Mouse (Mus musculus): ENCODE data around the gene Mrpl10. TPM values are rescaled to one million over a fixed set of nuclear protein-coding genes. Genes with fewer than 3 reads are reported as not detected.

Gene Mrpl10
- total and polyA plus RNA-seq, 2 experiments from 2014 or later, result 56.6 to 67.7 TPM

DNA sequence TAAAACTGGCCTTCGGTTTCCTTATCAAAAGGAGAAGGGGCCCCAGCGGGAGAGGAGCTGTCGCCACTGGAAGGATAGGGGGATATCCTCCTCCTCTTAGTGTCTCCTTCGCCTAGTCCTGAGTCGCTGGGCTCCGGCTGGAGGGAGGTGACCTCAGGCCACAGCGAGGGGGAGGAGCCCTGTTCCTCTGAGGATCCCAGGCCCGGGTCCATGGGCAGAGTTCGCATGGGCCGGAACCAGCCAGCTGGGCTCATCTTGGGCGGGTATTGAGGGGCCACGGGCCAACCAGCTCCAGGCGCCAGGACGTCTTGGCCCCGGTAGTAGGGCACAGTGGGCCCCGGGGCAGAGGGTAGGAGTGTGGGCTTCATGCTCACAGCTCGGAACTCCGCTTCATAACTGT is 57.4 kb downstream of the Mrpl10 start:
- no peak for TF ChIP-seq CTCF (IDR thresholded peaks at IDR 0.05)
- Histone ChIP-seq H3K4me3 (ENCODE audit: low read depth, low read length) (no peak overlapping the region), H3K9me3 (ENCODE audit: low read length) (no peaks in the 10 kb centered on the region), H3K27me3 (ENCODE audit: insufficient read depth, low read length) (no peaks in the 10 kb centered on the region; the same call in none of the 2 replicates), H3K9ac (replicated peaks; ENCODE audit: low read length, poor library complexity, severe bottlenecking) (no peak overlapping the region), H3K27ac (ENCODE audit: low read depth, low read length) (no peak overlapping the region), H3K36me3 (ENCODE audit: insufficient read depth, low read length) (no peaks in the 10 kb centered on the region), H3K4me1 (ENCODE audit: insufficient read depth, low read length) (no peaks in the 10 kb centered on the region), H3K4me2 (ENCODE audit: low read depth, low read length, poor library complexity, severe bottlenecking) (no peak overlapping the region)
- DNase-seq (ENCODE audit: low spot score), result no peak
- 30% methylated on average over 18 of the region's 18 CpGs for WGBS
- no peak for ATAC-seq (ENCODE audit: low FRiP score)

Small RNA genes lying within 50 kb of the gene (microRNA-seq; reads per million reads assigned to microRNA genes)
- gene Mir8103 (ENCODE audit: borderline number of aligned reads), result 1.3 reads per million

Other genes with a start within 250 kb of the Mrpl10 start
- 86.0 and 88.0 TPM in 2 replicates for gene Nfe2l1, start 211.6 kb upstream of the Mrpl10 start, total RNA-seq (2014; rRNA removed)
- gene Nfe2l1, start 211.6 kb upstream of the Mrpl10 start, polyA plus RNA-seq (2015; fragmentation: Nextera tagmentation; extraction: Ambion mirVana), result 64.5 and 68.9 TPM in 2 replicates
- gene Copz2, start 191.7 kb upstream of the Mrpl10 start, total RNA-seq (2014; rRNA removed), result 12.7 and 12.9 TPM in 2 replicates
- 16.7 and 20.3 TPM in 2 replicates for gene Copz2, start 191.7 kb upstream of the Mrpl10 start, polyA plus RNA-seq (2015; fragmentation: Nextera tagmentation; extraction: Ambion mirVana)
- 43.6 and 48.3 TPM in 2 replicates for gene Cdk5rap3, start 125.1 kb upstream of the Mrpl10 start, total RNA-seq (2014; rRNA removed)
- 83.9 and 85.1 TPM in 2 replicates for gene Cdk5rap3, start 125.1 kb upstream of the Mrpl10 start, polyA plus RNA-seq (2015; fragmentation: Nextera tagmentation; extraction: Ambion mirVana)
- gene Prr15l, start 113.5 kb upstream of the Mrpl10 start, total RNA-seq (2014; rRNA removed), result 0.27 TPM in 1 of 2 replicates, not detected in the other
- gene Prr15l, start 113.5 kb upstream of the Mrpl10 start, polyA plus RNA-seq (2015; fragmentation: Nextera tagmentation; extraction: Ambion mirVana), result 0.51 and 0.56 TPM in 2 replicates
- 26.9 and 28.6 TPM in 2 replicates for gene Pnpo, start 97.6 kb upstream of the Mrpl10 start, total RNA-seq (2014; rRNA removed)
- gene Pnpo, start 97.6 kb upstream of the Mrpl10 start, polyA plus RNA-seq (2015; fragmentation: Nextera tagmentation; extraction: Ambion mirVana), result 36.8 and 37.4 TPM in 2 replicates
- gene Sp2, start 58.6 kb upstream of the Mrpl10 start, total RNA-seq (2014; rRNA removed), result 5.2 and 5.9 TPM in 2 replicates
- 13.4 and 13.7 TPM in 2 replicates for gene Sp2, start 58.6 kb upstream of the Mrpl10 start, polyA plus RNA-seq (2015; fragmentation: Nextera tagmentation; extraction: Ambion mirVana)
- gene Sp6, start 28.2 kb upstream of the Mrpl10 start, total RNA-seq (2014; rRNA removed), result 0.33 and 1.1 TPM in 2 replicates
- gene Sp6, start 28.2 kb upstream of the Mrpl10 start, polyA plus RNA-seq (2015; fragmentation: Nextera tagmentation; extraction: Ambion mirVana), result 0.43 and 0.51 TPM in 2 replicates
- 19.6 and 22.3 TPM in 2 replicates for gene Scrn2, start 11.6 kb upstream of the Mrpl10 start, total RNA-seq (2014; rRNA removed)
- 11.1 and 11.9 TPM in 2 replicates for gene Scrn2, start 11.6 kb upstream of the Mrpl10 start, polyA plus RNA-seq (2015; fragmentation: Nextera tagmentation; extraction: Ambion mirVana)
- 1.4 and 2.7 TPM in 2 replicates for gene Lrrc46, start 153 bp upstream of the Mrpl10 start, total RNA-seq (2014; rRNA removed)
- gene Lrrc46, start 153 bp upstream of the Mrpl10 start, polyA plus RNA-seq (2015; fragmentation: Nextera tagmentation; extraction: Ambion mirVana), result 2.4 and 3.3 TPM in 2 replicates
- 12.6 and 14.6 TPM in 2 replicates for gene Osbpl7, start 9.1 kb downstream of the Mrpl10 start, total RNA-seq (2014; rRNA removed)
- gene Osbpl7, start 9.1 kb downstream of the Mrpl10 start, polyA plus RNA-seq (2015; fragmentation: Nextera tagmentation; extraction: Ambion mirVana), result 10.7 and 13.9 TPM in 2 replicates
- 0.11 and 0.24 TPM in 2 replicates for gene Tbx21, start 73.8 kb downstream of the Mrpl10 start, total RNA-seq (2014; rRNA removed)
- gene Tbx21, start 73.8 kb downstream of the Mrpl10 start, polyA plus RNA-seq (2015; fragmentation: Nextera tagmentation; extraction: Ambion mirVana), result 0.14 and 0.15 TPM in 2 replicates
- gene Tbkbp1, start 109.9 kb downstream of the Mrpl10 start, total RNA-seq (2014; rRNA removed), result 43.9 and 45.3 TPM in 2 replicates
- gene Tbkbp1, start 109.9 kb downstream of the Mrpl10 start, polyA plus RNA-seq (2015; fragmentation: Nextera tagmentation; extraction: Ambion mirVana), result 9.5 and 10.3 TPM in 2 replicates
- gene Kpnb1, start 146.3 kb downstream of the Mrpl10 start, total RNA-seq (2014; rRNA removed), result 104 and 118 TPM in 2 replicates
- 23.0 and 25.0 TPM in 2 replicates for gene Kpnb1, start 146.3 kb downstream of the Mrpl10 start, polyA plus RNA-seq (2015; fragmentation: Nextera tagmentation; extraction: Ambion mirVana)
- gene Npepps, start 239.1 kb downstream of the Mrpl10 start, total RNA-seq (2014; rRNA removed), result 52.5 and 81.0 TPM in 2 replicates
- 97.8 and 109 TPM in 2 replicates for gene Npepps, start 239.1 kb downstream of the Mrpl10 start, polyA plus RNA-seq (2015; fragmentation: Nextera tagmentation; extraction: Ambion mirVana)